Mouse (Mus musculus) layer of hippocampus, adult 11-12 months (tissue): Measurements from ENCODE around the gene Otop2.

Source experiments
- DNase-seq: peaks from one replicate; pipeline ENCODE4 v3.0.0; 2022; ENCODE audit warnings: low spot score

Otop2 gene

DNA sequence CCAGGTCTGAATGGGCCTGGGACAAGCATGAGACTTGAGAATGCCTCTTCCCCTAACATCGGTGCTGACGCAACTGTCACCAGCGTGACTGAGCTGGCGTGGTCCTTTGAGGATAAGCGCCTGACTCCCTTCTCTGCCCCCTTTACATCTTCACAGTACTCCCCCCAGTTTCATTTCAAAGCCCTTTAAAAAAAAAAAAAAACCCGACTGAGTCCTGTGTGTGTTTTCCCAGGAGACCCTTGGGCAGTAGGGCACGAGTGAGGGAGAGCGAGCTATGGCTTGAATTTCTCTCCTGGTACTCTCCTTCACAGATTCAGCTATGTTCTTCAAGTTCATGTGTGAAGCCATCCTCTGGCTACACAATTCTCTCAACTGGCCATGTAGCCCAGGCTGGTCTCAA, 8.8 kb upstream of the Otop2 start:
- no peak for DNase-seq

DNA sequence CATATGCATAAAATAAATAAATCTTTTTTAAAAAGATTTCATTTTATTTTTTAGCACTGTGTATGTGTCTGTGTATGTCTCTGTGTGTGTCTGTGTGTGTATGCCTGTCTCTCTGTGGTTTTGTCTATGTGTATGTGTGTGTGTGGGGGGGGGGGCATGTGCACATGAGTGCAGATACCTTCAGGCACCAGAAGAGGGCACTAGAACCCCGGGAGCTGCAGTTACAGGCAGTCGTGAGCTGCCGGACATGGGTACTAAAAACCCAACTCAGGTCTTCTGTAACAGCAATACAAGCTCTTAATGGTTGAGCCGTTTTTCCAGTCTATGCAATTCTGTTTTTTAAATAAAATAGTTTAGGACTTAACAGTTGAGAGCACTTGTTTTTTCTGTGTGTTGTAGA, 6.2 kb upstream of the Otop2 start:
- DNase-seq, result no peak

DNA sequence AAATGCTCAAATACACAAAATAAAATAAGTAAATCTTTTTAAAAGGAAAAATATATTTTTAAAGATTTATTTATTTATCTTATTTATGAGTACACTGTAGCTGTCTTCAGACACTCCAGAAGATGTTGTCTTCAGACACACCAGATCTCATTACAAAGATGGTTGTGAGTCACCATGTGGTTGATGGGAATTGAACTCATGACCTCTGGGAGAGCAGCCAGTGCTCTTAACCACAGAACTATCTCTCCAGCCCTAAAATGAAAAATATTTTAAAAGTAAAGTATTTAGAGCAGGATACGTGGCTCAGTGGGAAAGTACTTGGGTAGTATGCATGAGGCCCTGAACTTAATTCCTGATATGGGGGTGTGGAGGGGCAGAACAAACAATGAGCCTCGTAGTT, 5.6 kb upstream of the Otop2 start:
- no peak for DNase-seq

DNA sequence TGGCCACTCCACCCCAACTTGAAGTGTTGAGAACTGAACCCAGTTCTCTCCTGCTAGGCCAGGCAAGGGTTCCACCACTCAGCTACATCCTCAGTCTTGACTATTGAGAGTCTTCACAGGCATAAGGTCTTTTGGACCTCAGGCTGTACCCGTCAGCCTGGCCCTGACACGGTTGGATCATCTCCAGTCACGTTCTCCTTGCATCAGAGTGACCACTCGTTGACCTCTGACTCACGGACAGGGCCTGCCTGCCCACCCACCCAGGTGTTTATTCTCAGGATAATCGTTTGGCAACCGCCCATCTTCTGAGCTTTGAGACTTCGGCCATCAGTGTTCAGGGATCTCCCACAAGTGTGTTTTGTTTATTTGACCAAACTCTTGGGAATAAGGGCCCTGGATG, 3.8 kb upstream of the Otop2 start:
- no peak for DNase-seq

DNA sequence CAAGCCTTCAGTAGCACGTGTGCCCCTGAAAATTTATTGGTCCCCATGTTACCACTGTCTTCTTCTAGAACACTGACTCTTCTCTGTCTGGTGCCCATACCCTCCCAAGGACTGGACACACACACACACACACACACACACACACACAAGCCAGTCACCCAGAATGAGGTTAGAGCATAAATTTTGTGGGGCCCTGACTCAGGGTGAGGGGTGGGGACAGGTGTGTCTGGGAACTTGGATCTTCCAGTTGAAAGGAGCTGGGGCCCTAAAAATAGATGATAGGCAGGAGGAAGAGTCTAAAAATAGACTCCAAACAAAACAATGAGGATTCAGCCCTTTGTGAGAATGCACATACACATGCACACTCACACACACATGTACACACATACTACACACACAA, 1.8 kb downstream of the Otop2 start:
- DNase-seq, result no peak

DNA sequence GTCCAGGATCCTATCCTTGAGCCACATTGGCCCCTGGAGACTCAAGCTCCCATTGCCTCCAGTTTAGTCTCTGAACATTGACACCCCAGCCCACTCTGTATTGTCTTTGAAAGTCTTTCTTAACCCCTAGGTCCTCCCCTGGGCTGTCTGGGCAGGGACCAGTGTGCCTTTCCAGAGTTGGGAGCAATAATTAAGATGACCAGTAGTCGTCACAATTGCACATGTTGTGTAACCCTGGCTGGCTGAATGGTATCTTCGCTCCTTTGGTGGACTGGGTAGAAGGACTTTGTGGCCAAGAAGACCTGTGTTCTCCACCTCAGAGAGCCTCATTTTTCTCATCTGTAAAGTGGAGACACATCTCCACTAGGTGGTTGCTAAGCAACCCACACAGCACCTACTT, 7.3 kb downstream of the Otop2 start:
- DNase-seq, result no peak

DNA sequence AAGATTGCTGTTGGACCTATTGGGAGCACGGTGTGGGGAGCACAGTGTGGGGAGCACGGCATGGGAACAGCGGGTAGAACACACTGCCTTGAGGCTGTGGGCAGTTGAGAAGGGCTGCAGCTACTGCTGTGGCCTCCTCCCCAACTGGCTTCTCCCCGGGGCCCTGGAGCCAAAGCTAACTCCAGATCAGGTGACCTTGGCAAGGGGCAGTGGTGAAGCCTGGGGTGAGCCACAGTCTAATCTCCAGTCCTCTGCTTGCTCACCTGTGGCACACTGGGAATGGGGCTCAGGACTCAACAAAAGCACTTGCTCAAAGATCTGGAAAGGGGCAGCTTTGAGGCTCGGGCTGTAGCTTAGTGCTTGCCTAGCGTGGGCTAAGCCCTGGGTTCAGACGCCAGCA, 10.2 kb downstream of the Otop2 start:
- no peak for DNase-seq

DNA sequence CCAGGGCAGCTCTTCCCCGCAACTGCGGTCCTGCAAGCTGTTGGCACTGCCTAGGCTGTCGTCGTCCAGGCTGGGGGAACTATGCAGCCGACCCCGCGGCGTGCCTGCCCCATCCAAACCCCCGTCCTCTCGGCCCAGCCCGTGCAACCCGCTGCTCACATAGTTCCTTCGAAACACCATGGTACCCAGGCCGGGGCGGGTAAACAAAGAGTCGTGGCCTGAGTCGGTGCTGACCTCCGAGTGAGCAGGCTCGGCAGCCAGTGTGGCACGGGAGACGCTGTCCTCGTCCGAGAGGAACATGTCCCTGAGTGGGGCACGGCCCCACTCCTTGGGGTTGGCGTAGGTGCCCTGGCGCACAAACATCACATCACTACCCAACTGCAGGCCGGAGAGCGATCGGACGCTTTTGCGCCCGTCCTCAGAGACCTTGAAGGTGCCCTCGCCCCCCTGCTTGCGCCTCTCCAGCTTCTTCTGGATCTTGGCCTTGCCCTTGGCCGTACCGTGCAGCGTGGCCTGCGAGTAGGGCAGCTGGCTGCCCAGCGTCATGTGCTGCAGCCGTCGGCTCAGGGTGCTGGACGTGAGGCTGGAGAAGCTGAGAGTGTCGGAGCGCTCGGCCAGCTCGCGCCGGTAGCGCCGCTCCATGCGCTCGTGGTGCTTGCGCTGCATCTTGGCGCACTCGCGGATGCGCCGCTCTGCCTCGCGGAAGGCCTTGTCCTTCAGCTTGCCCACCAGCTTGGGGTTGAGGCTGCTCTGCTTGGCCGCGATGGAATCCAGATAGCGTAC, 11.5 kb downstream of the Otop2 start:
- no peak for DNase-seq

DNA sequence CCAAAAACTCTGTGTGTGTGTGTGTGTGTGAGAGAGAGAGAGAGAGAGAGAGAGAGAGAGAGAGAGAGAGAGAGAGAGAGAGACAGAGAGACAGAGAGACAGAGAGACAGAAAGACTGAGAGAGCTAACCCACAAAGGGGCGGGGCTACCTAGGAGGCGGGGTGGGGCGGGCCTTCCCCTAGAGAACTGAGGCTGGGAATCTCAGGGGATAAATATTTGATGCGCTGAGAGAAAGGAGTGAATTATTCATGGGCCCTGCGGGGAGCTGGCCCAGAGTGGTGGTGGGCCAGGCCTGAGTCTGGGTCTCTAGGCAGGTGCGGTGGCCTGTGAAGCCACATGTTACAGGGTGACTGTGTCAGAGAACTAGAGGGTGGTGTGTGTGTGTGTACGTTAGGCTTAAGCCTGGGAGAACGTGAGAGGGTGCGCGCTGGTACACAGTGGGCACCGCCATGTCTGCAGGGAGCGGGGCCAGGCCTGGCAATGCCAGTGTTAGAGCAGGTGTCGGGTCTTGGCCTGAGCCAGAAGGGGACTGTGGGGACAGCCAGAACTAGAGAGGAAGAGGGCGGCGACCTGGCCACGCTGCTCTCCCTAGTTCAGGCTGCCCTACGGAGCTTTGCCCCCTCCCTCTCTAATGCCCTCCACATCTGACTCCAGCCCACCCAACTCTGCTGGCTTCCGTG, 12.9 kb downstream of the Otop2 start:
- DNase-seq, result no peak

DNA sequence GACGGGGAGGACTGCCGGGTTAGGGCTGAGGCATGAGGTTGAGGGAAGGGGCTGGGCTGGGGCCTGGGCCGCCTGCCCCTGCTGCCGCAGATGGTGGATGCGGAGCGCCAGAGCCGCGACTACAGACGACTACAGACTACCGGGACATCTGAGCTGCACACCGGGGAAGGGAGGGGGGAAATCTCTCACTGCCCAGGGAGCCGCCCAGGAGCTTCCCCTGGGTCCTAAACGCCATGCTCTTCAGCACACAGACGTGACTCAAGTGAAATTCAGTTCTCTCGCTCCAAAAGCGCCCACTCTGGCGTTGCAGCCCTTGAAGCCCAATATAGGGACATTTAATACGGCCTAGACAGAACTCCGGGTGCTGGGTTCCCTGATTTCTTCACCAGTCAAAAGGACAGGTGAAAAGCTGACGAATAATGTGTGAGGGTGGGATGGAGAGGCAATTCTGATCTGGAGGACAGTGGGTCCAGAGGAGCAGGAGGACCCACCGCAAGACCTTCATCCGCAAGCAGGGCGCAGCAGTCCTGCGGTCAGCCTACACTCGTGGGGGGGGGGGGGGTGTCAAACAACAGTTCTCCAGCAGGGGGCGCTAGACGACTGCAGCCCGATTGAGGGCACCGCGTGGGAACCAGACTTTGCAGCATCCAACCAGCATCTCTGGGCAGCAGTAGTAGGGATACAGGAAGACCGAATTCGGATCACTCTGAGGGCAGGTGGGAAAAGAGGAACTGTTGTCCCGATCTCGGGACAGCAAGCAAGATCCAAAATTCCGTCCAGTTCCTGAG, 15.1 kb downstream of the Otop2 start, which contains the start of gene Ush1g:
Gene Ush1g, minus strand, starts transcription at position 136 of the 788 bp plus-strand sequence.
- no peak for DNase-seq

DNA sequence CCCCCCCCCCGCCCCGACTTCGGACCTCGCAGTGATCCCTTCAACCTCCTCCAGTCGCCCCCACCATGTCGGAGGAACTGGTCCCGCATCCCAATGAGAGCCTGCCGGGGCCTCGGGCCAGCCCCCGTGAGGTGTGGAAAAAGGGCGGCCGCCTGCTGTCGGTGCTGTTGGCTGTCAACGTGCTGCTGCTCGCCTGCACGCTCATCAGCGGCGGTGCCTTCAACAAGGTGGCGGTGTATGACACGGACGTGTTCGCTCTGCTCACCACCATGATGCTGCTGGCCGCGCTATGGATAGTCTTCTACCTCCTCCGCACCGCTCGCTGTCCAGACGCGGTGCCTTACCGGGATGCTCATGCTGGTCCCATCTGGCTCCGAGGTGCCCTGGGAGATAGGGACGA, 16.4 kb downstream of the Otop2 start:
- no peak for DNase-seq

DNA sequence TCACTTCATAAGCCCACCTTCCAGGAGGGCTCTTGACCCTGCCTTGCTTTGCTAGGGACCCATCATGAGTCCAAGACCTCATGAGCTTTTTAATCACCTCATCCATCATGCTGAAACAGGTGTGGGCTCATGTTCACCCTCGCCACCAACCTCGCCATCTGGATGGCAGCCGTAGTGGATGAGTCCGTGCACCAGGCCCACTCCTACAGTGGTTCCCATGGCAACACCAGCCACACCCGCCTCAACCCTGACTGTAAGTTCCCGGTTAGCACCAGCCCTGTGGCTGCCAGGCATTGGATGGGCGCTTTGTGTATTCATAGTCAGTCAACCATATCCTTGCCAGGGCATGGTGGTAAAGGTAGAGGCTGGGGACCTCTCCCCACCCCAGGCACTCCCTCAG, 19.8 kb downstream of the Otop2 start:
- DNase-seq, result no peak

DNA sequence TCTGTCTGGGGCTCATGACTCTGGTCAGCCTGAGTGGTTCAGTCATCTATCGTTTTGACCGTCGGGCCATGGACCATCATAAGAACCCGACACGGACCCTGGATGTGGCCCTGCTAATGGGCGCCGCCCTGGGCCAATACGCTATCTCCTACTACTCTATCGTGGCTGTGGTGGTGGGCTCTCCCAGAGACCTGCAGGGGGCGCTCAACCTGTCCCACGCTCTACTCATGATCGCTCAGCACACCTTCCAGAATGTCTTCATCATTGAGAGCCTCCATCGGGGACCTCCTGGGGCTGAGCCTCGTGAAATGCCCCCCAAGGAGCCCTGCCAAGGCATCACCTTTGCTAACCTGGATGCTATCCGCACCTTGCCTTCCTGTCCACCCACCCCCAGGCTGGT, 22.4 kb downstream of the Otop2 start:
- no peak for DNase-seq

DNA sequence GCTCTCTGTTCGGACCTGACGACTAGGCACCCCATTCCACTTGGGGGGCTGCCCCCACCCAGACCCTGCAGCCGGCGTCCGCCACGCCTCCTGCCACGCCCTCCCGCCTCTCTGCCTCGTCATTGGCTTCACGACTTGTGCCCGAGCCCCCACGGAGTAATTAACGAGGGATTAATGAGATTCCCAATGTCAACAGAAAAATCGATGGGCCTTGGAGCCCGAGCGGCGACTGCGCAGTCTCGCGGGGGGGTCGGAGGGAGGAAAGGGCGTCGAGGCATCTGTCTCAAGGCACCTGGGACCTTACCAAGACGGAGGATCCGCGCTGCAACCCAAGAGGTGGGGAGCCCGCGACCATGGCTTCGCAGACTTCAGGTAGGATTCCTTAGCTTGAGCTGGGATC, 27.6 kb downstream of the Otop2 start, which contains the start of gene Otop3:
Gene Otop3, plus strand, starts transcription at position 201 of the 400 bp plus-strand sequence.
- DNase-seq, result no peak

DNA sequence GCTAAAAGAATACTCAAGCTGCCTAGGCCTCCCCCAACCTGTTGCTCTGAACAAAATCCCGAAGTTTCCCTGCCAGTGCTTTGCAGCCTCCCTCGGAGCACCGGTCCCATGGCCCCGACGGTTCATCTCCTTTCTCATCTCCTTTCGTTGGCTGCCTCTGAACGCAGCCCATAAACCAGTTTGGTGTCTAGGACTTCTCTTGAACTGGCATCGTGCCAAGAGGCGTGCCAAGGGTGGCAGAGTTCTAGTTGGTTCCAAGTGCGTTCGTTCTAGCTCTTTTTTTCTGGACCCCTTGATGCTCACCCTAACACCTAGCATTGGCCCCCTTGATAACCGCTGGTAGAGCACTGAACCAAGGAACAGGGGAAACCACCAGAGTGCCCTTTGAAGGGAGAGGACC, 28.3 kb downstream of the Otop2 start:
- DNase-seq, result no peak

DNA sequence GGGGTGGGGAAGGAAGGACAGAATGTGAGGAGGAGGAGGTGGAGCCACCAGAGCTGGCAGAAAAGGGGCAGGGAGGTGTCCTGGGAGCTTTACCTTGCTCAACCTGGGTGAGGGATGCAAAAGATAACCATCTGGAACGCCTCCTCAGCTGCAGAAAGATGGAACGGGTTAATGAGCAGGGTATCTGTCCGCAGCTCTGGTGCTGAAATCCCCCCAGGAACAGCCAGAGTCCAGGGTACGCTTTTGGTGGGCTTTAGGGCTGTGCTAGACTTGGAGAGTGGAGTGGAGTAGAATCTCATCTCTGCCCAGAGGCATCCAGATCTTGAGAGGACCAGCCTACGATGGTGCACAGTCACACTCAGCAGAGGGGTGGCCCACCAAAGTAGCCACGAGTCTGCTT, 29.2 kb downstream of the Otop2 start:
- no peak for DNase-seq

DNA sequence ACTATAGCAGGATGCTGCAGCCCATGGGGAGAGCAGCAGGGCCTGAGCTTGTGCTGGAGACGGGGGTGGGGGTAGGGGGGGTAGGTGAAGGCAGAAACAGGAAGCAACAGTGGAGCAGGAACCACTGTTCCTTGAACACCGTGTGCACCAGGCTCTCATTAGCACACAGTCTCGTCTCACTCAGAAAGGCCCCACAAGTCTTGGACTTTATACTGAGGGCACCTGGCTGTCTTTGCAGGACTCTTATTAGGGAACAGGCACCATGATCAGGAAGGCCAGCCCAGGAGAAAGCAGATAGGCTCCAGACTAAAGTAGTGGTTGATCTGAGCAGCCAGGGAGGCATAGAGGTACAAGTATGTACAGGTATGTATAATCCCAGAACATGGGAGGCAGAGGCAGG, 30.4 kb downstream of the Otop2 start:
- no peak for DNase-seq

DNA sequence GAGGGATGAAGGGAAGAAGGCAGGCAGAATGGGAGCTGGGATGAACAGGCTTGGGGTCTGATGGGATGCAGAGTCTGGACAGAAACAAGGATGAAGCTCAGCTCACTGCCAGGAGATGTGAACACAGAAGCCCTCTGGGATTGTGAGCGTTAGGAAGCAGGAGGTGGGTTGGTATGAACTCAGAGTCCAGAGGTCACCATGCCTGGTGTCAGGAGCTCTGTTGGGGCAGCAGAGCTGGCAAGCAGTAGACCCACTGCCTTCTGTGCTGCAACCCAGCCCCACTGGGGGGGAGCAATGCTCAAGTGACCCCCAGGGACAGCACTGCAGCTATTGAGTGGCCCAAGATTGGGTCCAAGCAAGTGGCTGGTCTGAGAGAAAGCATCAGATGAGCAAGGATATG, 30.9 kb downstream of the Otop2 start:
- no peak for DNase-seq

DNA sequence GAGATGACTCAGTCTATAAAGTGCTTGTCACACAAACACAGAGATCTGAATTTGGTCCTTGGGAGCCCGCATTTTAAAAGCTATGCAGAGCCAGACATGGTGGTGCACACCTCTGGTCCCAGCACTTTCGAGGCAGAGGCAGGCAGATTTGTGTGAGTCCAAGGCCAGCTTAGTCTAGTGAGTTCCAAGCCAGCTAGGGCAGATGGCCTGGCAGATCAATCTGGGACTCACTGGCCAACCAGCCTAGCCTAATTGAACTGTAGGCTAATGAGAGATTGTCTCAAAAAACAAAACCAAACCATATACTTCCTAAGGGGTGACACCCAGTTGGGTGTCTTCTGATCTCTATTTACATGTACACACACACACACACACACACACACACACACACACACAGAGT, 34.3 kb downstream of the Otop2 start:
- DNase-seq, result no peak

DNA sequence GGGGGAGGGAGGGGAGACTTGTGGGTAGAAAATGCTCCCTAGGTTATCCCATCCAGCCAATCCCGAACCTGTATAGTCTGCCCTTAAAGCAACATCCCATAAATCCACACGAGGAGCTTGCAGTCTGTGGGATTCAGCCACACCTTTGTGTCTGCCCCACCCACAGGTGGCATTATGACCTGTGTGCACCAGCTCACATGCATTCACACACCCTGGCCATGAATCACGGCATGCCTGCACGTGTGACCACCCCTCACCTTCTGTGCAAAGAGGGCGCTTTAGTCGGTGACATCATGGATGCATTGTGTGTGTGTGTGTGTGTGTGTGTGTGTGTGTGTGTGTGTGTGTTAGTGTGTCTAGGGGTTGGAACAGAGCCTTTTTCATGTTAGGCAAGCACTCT, 34.9 kb downstream of the Otop2 start:
- DNase-seq, result no peak

DNA sequence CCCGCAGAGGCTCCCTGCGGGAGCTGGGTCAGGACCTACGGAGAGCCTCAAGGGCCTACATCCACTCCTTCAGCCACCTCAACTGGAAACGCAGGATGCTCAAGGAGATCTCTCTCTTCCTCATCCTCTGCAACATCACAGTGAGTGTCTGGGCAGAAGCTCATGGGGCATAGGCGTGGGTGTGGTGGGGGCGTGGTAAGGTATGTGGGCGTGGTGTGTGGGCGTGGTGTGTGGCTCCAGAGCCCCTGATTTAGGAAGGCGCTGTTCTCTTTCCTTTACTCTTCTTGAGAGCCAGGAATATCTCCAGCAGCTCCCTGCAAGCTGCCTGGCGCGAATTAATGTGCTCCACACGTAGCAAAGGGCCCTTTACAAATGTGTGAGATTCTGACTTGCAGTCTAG, 38.0 kb downstream of the Otop2 start:
- no peak for DNase-seq

DNA sequence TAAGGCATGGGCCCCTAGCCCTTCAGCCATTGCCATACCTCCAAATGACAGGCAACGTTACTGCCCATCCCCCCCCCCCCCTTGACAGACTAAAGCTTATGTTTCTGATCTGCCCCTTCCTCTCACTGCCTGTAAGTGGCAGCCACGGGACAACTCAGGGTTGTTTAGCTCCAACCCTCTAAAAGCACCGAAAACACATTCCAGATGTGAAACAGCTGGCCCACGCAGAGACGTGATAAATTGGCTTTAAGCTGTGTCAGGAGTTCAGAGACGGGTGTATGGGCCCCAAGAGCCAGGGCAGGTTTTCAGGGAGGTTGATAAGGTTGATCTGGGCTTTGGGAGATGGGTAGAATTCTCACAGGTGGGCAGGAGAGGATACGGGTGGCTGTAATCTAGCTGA, 38.6 kb downstream of the Otop2 start:
- DNase-seq, result no peak

DNA sequence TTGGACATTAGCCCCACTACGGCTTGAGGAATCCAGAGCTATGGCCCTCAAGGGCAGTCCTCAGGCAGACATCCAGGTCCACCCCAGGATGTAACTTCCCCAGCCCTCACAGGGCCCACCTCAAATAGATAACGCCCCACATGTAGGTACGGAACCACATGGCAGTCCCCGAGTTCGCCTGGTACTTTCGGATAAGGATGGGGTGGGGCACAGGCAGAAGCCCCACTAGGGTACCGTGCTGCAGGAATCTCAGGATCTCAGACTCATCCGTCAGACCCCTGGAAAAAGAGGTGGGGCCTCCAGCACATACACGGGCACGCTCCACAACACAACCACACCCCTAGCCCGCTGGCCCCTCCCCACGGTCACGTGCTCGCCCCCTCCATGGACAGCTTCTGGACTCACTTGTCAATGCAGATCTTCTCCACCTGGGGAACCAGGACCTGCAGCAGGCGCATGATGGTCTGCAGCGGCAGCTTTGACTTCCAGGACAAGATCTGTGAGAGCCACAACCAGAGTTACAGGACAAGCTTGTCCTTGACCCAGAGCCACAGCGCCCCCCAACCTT, 41.8 kb downstream of the Otop2 start:
- DNase-seq, result no peak
